Mouse (Mus musculus): ENCODE measurements around the gene Tspan11. TPM values are rescaled to one million over a fixed set of nuclear protein-coding genes. Genes with fewer than 3 reads are reported as not detected.

Gene Tspan11
- total and polyA plus RNA-seq, 3 experiments: not detected

- in situ Hi-C loops (cut with MboI; ENCODE audit: low pct_ligation_motif_present, low pct_unique_long_range_greater_than_20kb, low sequenced_read_pairs) (no loop called here), dilution Hi-C loops (cut with MboI; ENCODE audit: extremely low pct_ligation_motif_present, extremely low pct_unique_long_range_greater_than_20kb, low sequenced_read_pairs) (no loop called here)
- no peaks in the 10 kb centered on the region for H3K79me2 ChIP-seq (replicated peaks; ENCODE audit: control insufficient read depth, extremely low read depth, insufficient read depth, poor library complexity, severe bottlenecking)
- DNase-seq (ENCODE audit: extremely low read depth): no peak
- TF ChIP-seq HCFC1 (IDR thresholded peaks at IDR 0.05; ENCODE audit: low read depth, low read length): no peak
- no peak for TF ChIP-seq USF1 (IDR thresholded peaks at IDR 0.05; ENCODE audit: low read depth, low read length)
- no peak for TF ChIP-seq ELF1 (IDR thresholded peaks at IDR 0.05; ENCODE audit: low read depth, low read length)
- TF ChIP-seq JUND (conservative IDR thresholded peaks at IDR 0.05; ENCODE audit: low read depth, low read length): no peak
- no peak for TF ChIP-seq PAX5 (IDR thresholded peaks at IDR 0.05; ENCODE audit: low read length)
- TF ChIP-seq SMC3 (IDR thresholded peaks at IDR 0.05; ENCODE audit: low read depth, low read length): no peak
- no peak for TF ChIP-seq MAX (IDR thresholded peaks at IDR 0.05; ENCODE audit: low read length)
- no peak for TF ChIP-seq RCOR1 (conservative IDR thresholded peaks at IDR 0.05; ENCODE audit: low read depth, low read length)
- TF ChIP-seq UBTF (IDR thresholded peaks at IDR 0.05; ENCODE audit: low read depth, low read length): no peak
- TF ChIP-seq POLR2A (IDR thresholded peaks at IDR 0.05; ENCODE audit: low read depth, low read length): no peak
- no peak for TF ChIP-seq ZC3H11A (IDR thresholded peaks at IDR 0.05; ENCODE audit: low read depth, low read length)
- TF ChIP-seq EP300 (IDR thresholded peaks at IDR 0.05; ENCODE audit: low read length): no peak
- TF ChIP-seq TCF12 (IDR thresholded peaks at IDR 0.05; ENCODE audit: low read depth, low read length): no peak
- TF ChIP-seq RAD21 (IDR thresholded peaks at IDR 0.05; ENCODE audit: low read depth, low read length): no peak
- TF ChIP-seq BHLHE40 (IDR thresholded peaks at IDR 0.05; ENCODE audit: low read depth, low read length): no peak
- TF ChIP-seq ETS1 (conservative IDR thresholded peaks at IDR 0.05; ENCODE audit: low read depth, low read length): no peak
- no peak for TF ChIP-seq NELFE (IDR thresholded peaks at IDR 0.05; ENCODE audit: low read depth, low read length)
- no peak for TF ChIP-seq SIN3A (IDR thresholded peaks at IDR 0.05; ENCODE audit: low read length)
- no peak for TF ChIP-seq CTCF (conservative IDR thresholded peaks at IDR 0.05 in 1 of 2, IDR thresholded peaks at IDR 0.05 in 1 of 2; ENCODE audit: low read depth in 2 of 2, low read length in 2 of 2)
- no peak for TF ChIP-seq ZNF384 (IDR thresholded peaks at IDR 0.05; ENCODE audit: low read depth, low read length)
- H3K4me3 ChIP-seq (replicated peaks in 1 of 3; ENCODE audit: low read depth in 2 of 3, low read length in 2 of 3, poor library complexity in 1 of 3): no peak overlapping the region
- no peaks in the 10 kb centered on the region for H3K9me3 ChIP-seq (replicated peaks; ENCODE audit: low read length)
- H3K4me2 ChIP-seq (ENCODE audit: insufficient read depth, low read depth, poor library complexity, severe bottlenecking): no peak overlapping the region
- no peaks in the 10 kb centered on the region for H3K4me1 ChIP-seq (ENCODE audit: control insufficient read depth in 1 of 2, insufficient read depth in 2 of 2)
- no peak overlapping the region for H3K27ac ChIP-seq (ENCODE audit: insufficient read depth, low read depth)
- peaks cover 94% of the 10 kb centered on the region for H3K27me3 ChIP-seq (replicated peaks)
- H3K36me3 ChIP-seq (replicated peaks in 1 of 2; ENCODE audit: control insufficient read depth in 1 of 2, insufficient read depth in 1 of 2, low read length in 1 of 2): no peaks in the 10 kb centered on the region
- no peak overlapping the region for H3K9ac ChIP-seq (ENCODE audit: insufficient read depth, low read depth)
These were observed 78.1 kb downstream of the Tspan11 start for GRCm38 (mm10) chr6:127965497-127965896.

DNA sequence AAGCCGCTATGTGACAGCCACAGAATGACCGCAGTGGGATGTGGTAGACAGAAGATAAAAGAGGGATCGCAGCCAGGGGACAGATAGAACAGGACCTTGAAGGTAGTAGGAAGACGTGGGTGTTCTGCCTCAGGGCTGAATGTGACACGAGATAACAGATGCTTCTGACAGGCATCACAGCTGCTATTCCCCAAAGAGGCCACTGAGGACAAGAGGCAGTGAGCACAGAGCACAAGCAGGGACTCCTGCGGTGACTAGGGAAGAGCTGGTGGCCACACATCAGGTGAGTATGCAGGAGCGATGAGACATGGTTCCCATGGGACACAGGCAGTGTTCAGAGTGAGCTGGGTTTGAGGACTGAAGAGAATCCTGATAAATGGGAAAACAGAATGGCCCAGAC is 82.3 kb downstream of the Tspan11 start:
- no peaks in the 10 kb centered on the region for H3K9me3 ChIP-seq (replicated peaks; ENCODE audit: low read length)
- dilution Hi-C loops (cut with MboI; ENCODE audit: extremely low pct_ligation_motif_present, extremely low pct_unique_long_range_greater_than_20kb, low sequenced_read_pairs): no loop called here
- in situ Hi-C loops (cut with MboI; ENCODE audit: low pct_ligation_motif_present, low pct_unique_long_range_greater_than_20kb, low sequenced_read_pairs): no loop called here

More for the DNA sequence above, 82.3 kb downstream of the Tspan11 start:
- Histone ChIP-seq H3K79me2 (replicated peaks; ENCODE audit: control insufficient read depth, extremely low read depth, insufficient read depth, poor library complexity, severe bottlenecking) (no peaks in the 10 kb centered on the region), H3K27ac (ENCODE audit: insufficient read depth, low read depth) (no peak overlapping the region), H3K4me3 (replicated peaks in 1 of 3; ENCODE audit: low read depth in 2 of 3, low read length in 2 of 3, poor library complexity in 1 of 3) (no peak overlapping the region), H3K9ac (ENCODE audit: insufficient read depth, low read depth) (no peak overlapping the region), H3K4me2 (ENCODE audit: insufficient read depth, low read depth, poor library complexity, severe bottlenecking) (no peak overlapping the region), H3K4me1 (ENCODE audit: control insufficient read depth in 1 of 2, insufficient read depth in 2 of 2) (no peaks in the 10 kb centered on the region), H3K27me3 (replicated peaks) (peaks cover 93% of the 10 kb centered on the region), H3K36me3 (replicated peaks in 1 of 2; ENCODE audit: control insufficient read depth in 1 of 2, insufficient read depth in 1 of 2, low read length in 1 of 2) (no peaks in the 10 kb centered on the region)
- no peak for TF ChIP-seq RCOR1 (conservative IDR thresholded peaks at IDR 0.05; ENCODE audit: low read depth, low read length)
- TF ChIP-seq HCFC1 (IDR thresholded peaks at IDR 0.05; ENCODE audit: low read depth, low read length): no peak
- DNase-seq (ENCODE audit: extremely low read depth): no peak

Data from CH12.LX (cell line).